Mouse (Mus musculus) c-Kit-negative CD71-positive TER-119-positive erythroid progenitor cells, embryonic 14.5 days (primary cell): ENCODE measurements around the gene Lrig3.

Source experiments
- DNase-seq: peaks from one replicate; pipeline ENCODE4 v3.0.0-alpha.2; 2013; ENCODE audit warnings: low read depth, low spot score

Lrig3 gene

DNA sequence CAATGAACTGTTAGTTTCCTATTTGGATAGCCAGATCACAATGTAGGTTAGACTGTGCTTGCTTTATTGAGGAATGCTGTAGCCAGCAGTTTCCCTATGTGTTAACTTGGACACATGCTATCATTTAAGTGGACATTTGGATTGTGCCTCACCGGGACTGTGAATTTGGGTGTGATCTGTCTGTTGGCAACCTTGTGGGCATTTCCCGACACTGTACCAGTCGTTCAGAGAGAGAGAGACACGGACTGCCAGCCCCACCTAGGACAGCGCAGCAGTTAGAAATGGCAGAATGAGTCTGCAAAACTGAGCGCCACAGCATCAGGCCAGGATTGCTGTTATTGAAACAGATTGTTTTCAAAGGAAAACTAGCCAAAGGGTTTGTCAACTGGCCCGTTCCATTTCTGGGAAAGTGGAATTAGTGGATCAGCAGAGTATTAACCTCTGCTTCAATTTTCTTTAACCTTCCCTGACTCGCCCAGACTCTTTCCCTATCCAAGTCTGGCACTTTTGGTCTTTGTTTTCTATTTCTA lies 35.0 kb downstream of the Lrig3 start:
- DNase-seq = no peak

GRCm38 (mm10) chr10:126002081-126002755 lies 36.2 kb downstream of the Lrig3 start:
- DNase-seq = no peak

DNA sequence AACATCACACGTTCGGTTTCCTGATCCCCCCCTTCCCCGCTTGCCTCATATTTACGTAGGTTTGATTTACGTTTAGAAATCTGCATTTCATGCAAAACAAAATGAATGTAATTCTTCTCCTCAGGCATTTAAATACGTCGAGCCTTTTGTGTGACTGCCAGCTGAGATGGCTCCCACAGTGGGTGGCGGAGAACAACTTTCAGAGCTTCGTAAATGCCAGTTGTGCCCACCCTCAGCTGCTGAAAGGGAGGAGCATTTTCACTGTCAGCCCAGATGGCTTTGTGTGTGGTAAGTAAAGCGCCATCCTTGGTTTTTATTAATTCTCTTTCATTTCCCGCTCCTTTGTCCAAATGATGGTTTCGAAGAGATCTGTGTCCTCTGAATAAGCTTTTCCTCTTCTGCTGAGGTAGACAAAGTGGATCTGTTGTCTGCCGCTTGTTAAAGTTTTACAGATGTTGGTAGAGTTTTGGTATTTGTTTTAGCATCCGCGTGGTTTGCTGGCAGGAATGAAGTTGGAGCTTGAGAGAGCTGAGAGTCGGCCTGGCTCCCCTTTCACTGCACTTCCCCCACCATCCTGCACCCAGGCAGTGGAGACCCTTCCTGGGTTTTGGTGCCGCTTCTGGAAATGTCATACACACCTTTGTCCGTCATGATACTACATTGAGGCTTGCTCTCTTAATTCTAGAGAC lies 37.0 kb downstream of the Lrig3 start:
- DNase-seq = no peak

GRCm38 (mm10) chr10:126003857-126004256 lies 37.9 kb downstream of the Lrig3 start:
- no peak for DNase-seq

DNA sequence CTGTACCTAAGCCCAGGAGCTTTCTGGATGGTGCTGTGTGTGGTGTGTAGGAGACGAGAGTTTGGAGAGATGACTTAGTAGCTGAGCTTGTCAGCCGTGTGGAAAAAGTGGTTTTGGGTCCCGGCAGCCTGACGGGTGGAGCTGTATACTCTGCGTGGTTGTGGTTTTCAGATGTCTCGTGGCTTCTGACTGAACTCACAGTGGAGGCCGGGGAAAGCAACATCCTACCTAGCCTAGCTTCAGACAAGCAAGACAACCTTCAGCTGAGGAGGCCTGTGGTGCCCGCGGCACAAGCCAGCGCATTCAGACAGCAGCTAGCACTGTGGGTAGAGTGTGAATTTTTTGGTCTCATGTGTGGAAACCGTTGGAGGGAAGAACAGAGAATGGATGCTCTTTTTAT lies 47.7 kb downstream of the Lrig3 start:
- no peak for DNase-seq

- DNase-seq = no peak
Observed at GRCm38 (mm10) chr10:126014673-126015072, 48.7 kb downstream of the Lrig3 start.

DNA sequence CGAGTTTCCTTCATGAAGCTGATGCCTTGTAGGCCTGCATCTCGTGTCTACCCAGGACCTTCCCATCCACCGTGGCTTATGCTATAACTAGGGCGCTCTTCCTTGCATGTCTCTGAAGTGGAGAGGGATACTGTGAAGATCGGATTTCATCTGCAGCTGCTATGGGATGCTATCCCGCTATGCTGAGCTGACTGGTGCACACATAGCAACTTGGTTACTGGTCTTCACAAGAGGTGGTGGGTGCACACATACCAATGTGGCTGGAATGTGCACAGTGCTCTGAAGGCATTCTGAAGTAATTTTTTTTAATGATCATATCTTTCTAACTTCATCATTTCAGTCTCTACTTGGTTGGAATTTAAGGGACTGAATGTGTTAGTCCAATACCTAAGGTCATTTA lies 49.7 kb downstream of the Lrig3 start:
- no peak for DNase-seq

- no peak for DNase-seq
Observed at GRCm38 (mm10) chr10:126019350-126019991, 53.5 kb downstream of the Lrig3 start.

DNA sequence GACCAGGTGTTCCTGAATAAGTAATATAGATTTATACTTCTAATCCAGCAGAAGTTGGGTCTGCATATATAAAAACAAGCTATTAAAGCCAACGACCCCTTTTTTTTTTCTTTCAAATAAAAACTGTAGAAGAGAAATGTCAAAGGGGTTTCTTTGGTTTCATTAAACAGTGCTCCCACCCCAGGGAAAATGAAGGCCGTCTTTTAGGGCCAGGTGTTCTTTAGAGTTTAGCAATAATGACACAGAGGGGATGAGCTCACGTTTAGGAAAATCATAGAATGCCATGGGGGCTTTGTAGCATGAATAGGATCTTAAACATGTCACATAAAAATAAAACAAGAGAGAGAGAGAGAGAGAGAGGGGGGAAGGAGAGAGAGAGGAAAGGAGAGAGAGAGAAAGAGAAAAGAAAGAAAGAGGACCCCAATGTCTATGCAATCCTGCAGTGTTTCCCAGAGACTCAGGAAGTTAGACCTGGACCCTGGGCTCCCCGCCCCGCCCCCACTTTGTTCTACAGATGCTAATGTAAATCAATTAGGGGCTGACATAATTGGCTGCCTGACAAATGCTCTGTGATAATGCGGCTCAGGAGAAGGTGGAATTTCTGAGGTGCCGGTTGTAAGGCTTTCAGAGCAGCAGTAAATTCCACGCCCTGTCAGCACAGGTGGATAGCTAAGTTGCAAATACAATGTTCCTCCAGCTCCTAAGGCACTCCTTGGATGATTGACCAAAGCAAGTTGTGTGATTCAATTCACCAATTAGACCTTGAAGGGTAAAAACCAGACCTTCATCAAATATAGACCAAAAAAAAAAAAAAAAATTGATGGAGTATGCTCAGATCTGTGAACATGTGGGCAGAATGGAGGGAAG lies 62.8 kb downstream of the Lrig3 start:
- no peak for DNase-seq

GRCm38 (mm10) chr10:126029441-126030114 lies 63.6 kb downstream of the Lrig3 start:
- DNase-seq = no peak

GRCm38 (mm10) chr10:126056881-126057280 lies 90.9 kb downstream of the Lrig3 start:
- no peak for DNase-seq

- no peak for DNase-seq
Observed at GRCm38 (mm10) chr10:126062812-126063211, 96.8 kb downstream of the Lrig3 start.
